ENCODE assay signal across 7 mouse cellular contexts in the genomic region with DNA sequence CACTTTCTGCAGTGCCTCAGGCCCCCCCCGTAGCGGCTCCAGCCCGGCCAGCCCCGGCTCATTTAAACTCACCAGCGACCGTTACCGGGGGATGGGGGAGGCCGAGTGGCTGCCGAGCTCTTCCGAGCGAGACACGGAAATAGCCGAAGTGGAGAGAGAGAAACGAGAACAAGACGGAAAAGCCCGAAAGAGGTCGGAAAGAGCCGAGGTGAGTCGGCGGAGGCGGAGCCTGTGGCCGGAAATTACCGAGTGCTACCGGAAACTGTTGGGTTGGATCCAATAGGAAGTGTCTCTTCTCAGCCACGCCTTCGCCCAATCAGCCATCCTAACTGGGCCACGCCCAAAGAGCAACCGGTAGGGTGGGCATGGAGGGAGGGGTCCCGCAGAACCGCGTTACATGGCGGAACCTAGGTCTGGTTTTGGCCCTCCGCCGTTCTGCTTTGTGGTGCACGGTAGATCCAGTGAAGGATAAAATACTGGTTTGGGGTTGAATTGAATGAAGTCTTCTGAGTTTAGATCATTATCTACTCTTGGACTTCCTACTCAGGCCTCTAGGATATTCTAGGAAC. TPM values are rescaled to one million over a fixed set of nuclear protein-coding genes. Genes with fewer than 3 reads are reported as not detected.
A peak's percentile ranks its signal among the peaks of the same experiment; 100 is the strongest.
DNase-seq lines count a peak whose midpoint lies in the region; ATAC-seq lines count a peak whose summit lies in the region.

A gene (minus strand): TSS at position 215 of the 569 bp plus-strand sequence.
A gene (plus strand): TSS at position 258 of the 569 bp plus-strand sequence.

- H3K4me3 ChIP-seq in embryonic facial prominence, embryonic 11.5 days (ENCODE audit: low read depth, low read length), result peak within 1 kb of the TSS; percentile 93
- peak within 1 kb of the TSS; percentile 92 for H3K4me3 ChIP-seq in limb, embryonic 10.5 days
- peak within 1 kb of the TSS; percentile 88 for H3K4me3 ChIP-seq in midbrain, embryonic 13.5 days (replicated peaks)

- no peaks in the 10 kb centered on the region for H3K4me1 ChIP-seq in embryonic facial prominence, embryonic 11.5 days (ENCODE audit: control insufficient read depth, insufficient read depth, low read length)
- peaks cover 13% of the 10 kb centered on the region for H3K4me1 ChIP-seq in limb, embryonic 10.5 days
- peaks cover 22% of the 10 kb centered on the region for H3K4me1 ChIP-seq in midbrain, embryonic 13.5 days (replicated peaks)

- H3K9me3 ChIP-seq in embryonic facial prominence, embryonic 11.5 days (replicated peaks; ENCODE audit: control insufficient read depth, low read length), result no peaks in the 10 kb centered on the region
- H3K9me3 ChIP-seq in limb, embryonic 10.5 days (replicated peaks), result no peaks in the 10 kb centered on the region
- H3K9me3 ChIP-seq in midbrain, embryonic 13.5 days, result no peaks in the 10 kb centered on the region

- peak within 1 kb of the TSS; percentile 50 for H3K4me2 ChIP-seq in embryonic facial prominence, embryonic 11.5 days (ENCODE audit: low read depth, low read length)
- peak within 1 kb of the TSS; percentile 79 for H3K4me2 ChIP-seq in midbrain, embryonic 13.5 days (replicated peaks)

- H3K9ac ChIP-seq in embryonic facial prominence, embryonic 11.5 days (replicated peaks; ENCODE audit: low read length), result peak within 1 kb of the TSS; percentile 100
- peak within 1 kb of the TSS; percentile 100 for H3K9ac ChIP-seq in midbrain, embryonic 13.5 days (replicated peaks)

- ATAC-seq in embryonic facial prominence, embryonic 11.5 days (replicated peaks; ENCODE audit: insufficient number of reproducible peaks, low FRiP score, low TSS enrichment, low read depth), result peak; percentile 94
- peak; percentile 91 for ATAC-seq in granulocyte monocyte progenitor cell, adult 5-6 weeks (replicated peaks; ENCODE audit: poor library complexity, severe bottlenecking)
- ATAC-seq in midbrain, embryonic 13.5 days, result peak; percentile 96

- WGBS in embryonic facial prominence, embryonic 11.5 days, result under 1% methylated on average over 32 of the region's 35 CpGs
- WGBS in limb, embryonic 10.5 days, result under 1% methylated on average over 35 of the region's 35 CpGs
- WGBS in midbrain, embryonic 13.5 days, result under 1% methylated on average over 35 of the region's 35 CpGs

- H3K36me3 ChIP-seq in embryonic facial prominence, embryonic 11.5 days (replicated peaks; ENCODE audit: control insufficient read depth, insufficient read depth, low read depth, low read length), result no peaks in the 10 kb centered on the region
- H3K36me3 ChIP-seq in limb, embryonic 10.5 days, result peaks cover 15% of the 10 kb centered on the region
- 0 out of 2 replicates have a peak, but pooled peaks cover 2% of the 10 kb centered on the region for H3K36me3 ChIP-seq in midbrain, embryonic 13.5 days

- H3K27ac ChIP-seq in embryonic facial prominence, embryonic 11.5 days (replicated peaks; ENCODE audit: low read depth, low read length), result peak within 1 kb of the TSS; percentile 88
- H3K27ac ChIP-seq in limb, embryonic 10.5 days, result peak within 1 kb of the TSS; percentile 99
- H3K27ac ChIP-seq in midbrain, embryonic 13.5 days, result peak within 1 kb of the TSS; percentile 87

- DNase-seq in adrenal gland, postnatal 14 days, result peak; percentile 98
- DNase-seq in embryonic facial prominence, embryonic 11.5 days (ENCODE audit: low spot score), result peak; percentile 100
- peak; percentile 98 for DNase-seq in kidney, adult 11 months
- peak; percentile 99 for DNase-seq in limb, embryonic 10.5 days (ENCODE audit: low spot score)
- peak; percentile 100 for DNase-seq in spleen, adult 12 weeks (ENCODE audit: low spot score)

- H3K27me3 ChIP-seq in embryonic facial prominence, embryonic 11.5 days (ENCODE audit: control insufficient read depth, insufficient read depth, low read length), result no peaks in the 10 kb centered on the region
- no peaks in the 10 kb centered on the region for H3K27me3 ChIP-seq in limb, embryonic 10.5 days (ENCODE audit: low read depth, poor library complexity, severe bottlenecking)
- peaks cover 7% of the 10 kb centered on the region; the same call in 1 of the 2 replicates for H3K27me3 ChIP-seq in midbrain, embryonic 13.5 days

RNA-seq across cellular contexts. Expression of the first gene that starts in this region (rescaled TPM):
- total RNA-seq in adrenal gland, postnatal 14 days (2021), result 59.1 and 61.0 TPM in 2 replicates
- polyA plus RNA-seq in embryonic facial prominence, embryonic 11.5 days (2014; fragmentation: Nextera tagmentation; extraction: Ambion mirVana), result 63.2 and 70.6 TPM in 2 replicates
- total RNA-seq in granulocyte monocyte progenitor cell, adult 5-6 weeks (2014; fragmentation: Nextera tagmentation), result 41.5 and 47.6 TPM in 2 replicates
- 44.2 and 60.1 TPM in 2 replicates for total RNA-seq in granulocyte monocyte progenitor cell, adult 5-6 weeks (2017)
- polyA plus RNA-seq in limb, embryonic 10.5 days (2016; fragmentation: Nextera tagmentation; extraction: Ambion mirVana), result 49.5 and 60.4 TPM in 2 replicates
- 42.9 and 45.3 TPM in 2 replicates for polyA plus RNA-seq in midbrain, embryonic 13.5 days (2015; fragmentation: Nextera tagmentation; extraction: Ambion mirVana)

RNA-seq across cellular contexts. Expression of the second gene that starts in this region (rescaled TPM):
- total RNA-seq in adrenal gland, postnatal 14 days (2021), result 2.3 and 4.3 TPM in 2 replicates
- polyA plus RNA-seq in embryonic facial prominence, embryonic 11.5 days (2014; fragmentation: Nextera tagmentation; extraction: Ambion mirVana), result 4.2 and 16.4 TPM in 2 replicates
- 2.2 and 5.2 TPM in 2 replicates for total RNA-seq in granulocyte monocyte progenitor cell, adult 5-6 weeks (2014; fragmentation: Nextera tagmentation)
- total RNA-seq in granulocyte monocyte progenitor cell, adult 5-6 weeks (2017), result 1.2 and 1.6 TPM in 2 replicates
- polyA plus RNA-seq in limb, embryonic 10.5 days (2016; fragmentation: Nextera tagmentation; extraction: Ambion mirVana), result 3.0 and 3.1 TPM in 2 replicates
- 2.1 and 2.6 TPM in 2 replicates for polyA plus RNA-seq in midbrain, embryonic 13.5 days (2015; fragmentation: Nextera tagmentation; extraction: Ambion mirVana)

Comparison
In these comparisons a context has a peak if more than half of its experiments do, and no peak if none do; other contexts are left out.
1. Peak in every context shown above with its lines: DNase-seq, ATAC-seq, H3K4me3 ChIP-seq and H3K27ac ChIP-seq.